Mouse (Mus musculus) liver, embryonic 14.5 days (tissue): ENCODE results near the gene Pts.

ENCODE experiments used
- CTCF ChIP-seq: IDR thresholded peaks from 2 replicates; pipeline ENCODE4 v1.5.1; 2016; ENCODE audit warnings: antibody characterized with exemption, low read depth, control low read depth
- EP300 ChIP-seq: IDR thresholded peaks from 2 replicates; pipeline ENCODE4 v1.6.1; 2016; ENCODE audit warnings: antibody characterized with exemption, low read depth

DNA sequence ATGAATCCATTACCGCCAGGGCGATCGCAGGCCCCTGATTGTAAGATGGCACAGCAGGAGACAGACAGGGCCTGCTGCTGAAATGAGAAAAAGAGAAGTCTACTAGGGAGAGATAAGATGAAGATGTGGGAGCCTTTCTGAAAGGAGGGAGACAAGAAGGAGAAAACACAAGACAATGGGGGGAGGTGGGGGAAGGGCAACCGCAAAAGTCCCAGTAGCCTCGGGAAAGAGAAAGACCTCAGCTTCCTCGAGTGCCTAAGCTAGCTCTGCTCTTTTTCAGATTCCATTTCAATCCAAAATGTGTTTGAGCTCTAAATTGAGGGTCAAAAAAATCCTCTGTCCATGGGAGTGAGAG is 32.4 kb downstream of the Pts start:
- no peak for TF ChIP-seq CTCF
- TF ChIP-seq EP300: no peak
